Mouse (Mus musculus): ENCODE measurements around the gene Tmem86a.

DNA sequence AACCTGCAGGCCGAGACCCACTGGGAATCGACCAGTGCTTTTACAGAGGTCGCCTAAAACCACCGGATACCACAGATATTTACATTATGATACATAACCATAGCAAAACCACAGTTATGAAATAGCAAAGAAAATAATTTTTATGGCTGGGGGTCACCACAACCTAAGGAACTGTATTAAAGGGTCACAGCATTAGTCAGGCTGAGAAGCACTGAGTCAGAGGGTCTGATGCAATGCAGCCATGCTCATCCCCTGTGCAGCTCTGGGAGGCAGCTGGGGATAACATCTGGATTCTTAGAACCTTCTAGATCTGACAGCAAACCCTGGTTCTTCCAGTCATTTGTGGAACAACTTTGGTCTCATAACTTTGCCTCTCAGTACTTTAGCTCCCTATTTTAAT lies 19.0 kb upstream of the Tmem86a start:
- TF ChIP-seq EP300 (IDR thresholded peaks at IDR 0.05) (no peak), CTCF (IDR thresholded peaks at IDR 0.05) (no peak)
